Mouse (Mus musculus) spleen, postnatal 4 days (tissue): ENCODE measurements around the gene Cytip.

ENCODE experiments used
- DNase-seq, 2 experiments: peaks; one replicate each; pipeline ENCODE4 v3.0.0; 2022; ENCODE audit warnings: low spot score in 2 of 2

The Cytip gene

GRCm38 (mm10) chr2:58195346-58195745, at the start of gene Cytip:
TSS of gene Cytip (minus strand) at chr2:58195532.
- no peak for DNase-seq

GRCm38 (mm10) chr2:58240639-58241038, 45.3 kb upstream of the Cytip start:
- DNase-seq, result no peak

GRCm38 (mm10) chr2:58237487-58237886, 42.2 kb upstream of the Cytip start:
- no peak for DNase-seq

GRCm38 (mm10) chr2:58199442-58199841, 4.1 kb upstream of the Cytip start:
- DNase-seq, result peak in 1 of 2 experiments; percentile 22

- no peak for DNase-seq
These were observed 1.5 kb upstream of the Cytip start for GRCm38 (mm10) chr2:58196880-58197279.

GRCm38 (mm10) chr2:58194422-58195115, 763 bp downstream of the Cytip start:
- DNase-seq, result no peak

GRCm38 (mm10) chr2:58192160-58192559, 3.2 kb downstream of the Cytip start:
- no peak for DNase-seq

- no peak for DNase-seq
These were observed 5.8 kb downstream of the Cytip start for GRCm38 (mm10) chr2:58189501-58189900.

- DNase-seq, result no peak
These were observed 6.4 kb downstream of the Cytip start for GRCm38 (mm10) chr2:58188903-58189302.

- DNase-seq, result no peak
These were observed 7.9 kb downstream of the Cytip start for GRCm38 (mm10) chr2:58187310-58188051.

GRCm38 (mm10) chr2:58184197-58184596, 11.1 kb downstream of the Cytip start:
- DNase-seq, result no peak

- DNase-seq, result peak in 1 of 2 experiments; percentile 18
These were observed 11.7 kb downstream of the Cytip start for GRCm38 (mm10) chr2:58183658-58184057.

- DNase-seq, result no peak
These were observed 14.6 kb downstream of the Cytip start for GRCm38 (mm10) chr2:58180776-58181175.

- DNase-seq, result no peak
These were observed 16.3 kb downstream of the Cytip start for GRCm38 (mm10) chr2:58179056-58179455.

GRCm38 (mm10) chr2:58175392-58176291, 19.7 kb downstream of the Cytip start:
- DNase-seq, result no peak

- DNase-seq, result no peak
These were observed 20.7 kb downstream of the Cytip start for GRCm38 (mm10) chr2:58174476-58175286.

GRCm38 (mm10) chr2:58172963-58173362, 22.4 kb downstream of the Cytip start:
- no peak for DNase-seq

- DNase-seq, result no peak
These were observed 26.2 kb downstream of the Cytip start for GRCm38 (mm10) chr2:58169173-58169572.

GRCm38 (mm10) chr2:58167654-58168053, 27.7 kb downstream of the Cytip start:
- DNase-seq, result no peak

GRCm38 (mm10) chr2:58166764-58167163, 28.6 kb downstream of the Cytip start:
- DNase-seq, result no peak

- DNase-seq, result peak; percentile 23 to 65
These were observed 31.7 kb downstream of the Cytip start for GRCm38 (mm10) chr2:58163457-58164181.
